Mouse (Mus musculus) spleen, adult 2 months (tissue): ENCODE data around the gene Ppp1ca.

Experiments
- CTCF ChIP-seq: fragments of 200-500 bp; IDR thresholded peaks from 2 replicates; pipeline ENCODE4 v1.5.1; 2011; ENCODE audit warnings: mild to moderate bottlenecking, inconsistent platforms; ENCODE audit not compliant: insufficient read depth, insufficient read length, insufficient replicate concordance; ENCODE audit errors: extremely low read depth
- POLR2A ChIP-seq: fragments of 200-500 bp; IDR thresholded peaks from 2 replicates; pipeline ENCODE4 v1.6.1; 2011; ENCODE audit warnings: low read depth, low read length, inconsistent platforms

DNA sequence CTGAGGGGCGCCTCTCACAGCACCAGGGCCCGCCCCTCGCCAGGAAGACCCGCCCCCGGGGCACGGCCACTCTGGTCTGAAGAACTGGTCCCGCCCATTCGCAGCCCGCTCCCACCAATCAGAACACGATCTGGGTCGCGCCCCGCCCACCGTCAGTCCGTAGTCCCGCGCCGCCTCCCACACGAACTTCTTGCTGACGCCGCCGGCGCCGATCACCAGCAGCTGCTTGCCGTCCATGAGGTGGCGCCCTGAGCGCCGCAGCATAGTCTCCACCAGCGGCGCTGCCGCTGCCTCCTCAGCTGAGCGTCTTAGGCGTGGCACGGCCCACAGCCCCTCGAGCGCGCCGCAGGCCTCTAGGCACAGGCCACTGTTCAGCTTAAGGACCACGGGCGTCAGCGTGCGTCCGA lies 22.5 kb upstream of the Ppp1ca start:
- TF ChIP-seq POLR2A (peak; percentile 93), CTCF (peak; percentile 81)
